Mouse (Mus musculus): Measurements from ENCODE around the gene Tmem200c. TPM values are rescaled to one million over a fixed set of nuclear protein-coding genes. Genes with fewer than 3 reads are reported as not detected.

Tmem200c gene
- total RNA-seq, 2 experiments from 2014 or later, result 0.42 to 1.2 TPM

Other genes starting within 250 kb of the Tmem200c start
- gene Epb41l3, start 249.1 kb downstream of the Tmem200c start, total RNA-seq (2021), result 10 to 100 TPM; 12.3 to 18.5 TPM

All from gastrocnemius, postnatal 10 days (tissue).